Mouse (Mus musculus) c-Kit-positive CD71-negative TER-119-negative erythroid progenitor cells, embryonic 14.5 days (primary cell): ENCODE measurements around the gene Tesk2.
"Not testable (repeated sequence)": the region's sequence is repeated elsewhere in the genome, so short reads cannot be mapped to it uniquely, and the experiment has no call there.

Experiments
- DNase-seq: peaks from one replicate; pipeline ENCODE4 v3.0.0-alpha.2; 2013; ENCODE audit warnings: low read depth

Gene Tesk2

DNA sequence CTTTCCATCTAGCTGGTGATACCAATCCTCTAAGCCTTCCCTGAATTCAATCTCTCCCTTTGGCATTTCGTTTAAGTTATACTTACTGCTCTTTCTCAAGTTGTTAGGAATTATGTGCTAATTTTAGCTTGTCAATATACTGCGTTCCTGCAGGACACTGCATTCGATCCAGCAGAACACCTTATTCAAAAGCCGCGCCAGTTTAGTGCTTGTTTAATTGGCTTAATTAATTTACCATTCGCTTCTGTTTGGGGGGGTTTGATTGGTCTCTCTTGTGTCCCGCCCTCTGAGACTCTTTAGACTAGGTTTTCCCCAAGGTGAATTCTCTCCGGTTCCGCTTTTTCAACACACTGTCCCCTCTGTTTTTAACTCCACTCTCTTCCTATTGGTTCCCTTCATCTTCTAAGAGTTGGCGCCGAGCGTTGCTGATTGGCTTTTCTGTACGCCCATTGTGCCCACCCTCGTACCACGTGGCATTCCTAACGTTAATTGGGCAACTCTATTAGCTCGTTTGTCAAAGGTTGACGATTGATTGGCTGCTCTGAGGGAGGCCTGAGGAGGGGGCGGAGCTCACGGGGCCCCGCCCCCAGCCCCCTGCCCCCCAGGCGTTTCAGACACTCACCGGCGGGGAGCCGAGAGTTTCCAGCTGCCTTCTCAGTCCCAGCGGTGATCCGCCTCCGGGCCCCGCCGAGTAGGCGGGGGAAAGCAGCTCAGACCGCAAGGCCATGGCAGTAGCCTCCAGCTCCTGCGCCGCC is at the start of gene Tesk2:
TSS of gene Tesk2 (plus strand) at position 606 of the 755 bp plus-strand sequence.
- DNase-seq, result peak; percentile 98

DNA sequence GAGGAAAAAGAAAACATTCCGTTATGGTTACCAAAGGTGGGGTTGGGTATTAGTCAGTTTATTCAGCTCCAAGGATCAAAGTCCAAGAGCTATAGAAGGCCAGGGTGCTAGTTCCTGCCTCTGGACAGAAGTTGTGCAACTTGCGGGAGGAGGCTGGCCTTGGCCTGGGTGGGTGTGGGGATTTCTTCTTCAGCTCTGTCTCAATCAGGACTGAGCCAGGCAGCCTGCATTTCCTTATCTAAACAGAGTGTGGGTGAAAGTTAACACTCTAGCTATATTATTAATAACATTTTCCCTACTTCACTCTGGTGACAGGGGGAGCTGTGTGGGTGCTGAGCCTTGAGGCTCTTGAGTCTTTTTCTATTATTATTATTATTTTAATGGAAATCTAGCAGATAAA is 48.0 kb upstream of the Tesk2 start:
- no peak for DNase-seq

DNA sequence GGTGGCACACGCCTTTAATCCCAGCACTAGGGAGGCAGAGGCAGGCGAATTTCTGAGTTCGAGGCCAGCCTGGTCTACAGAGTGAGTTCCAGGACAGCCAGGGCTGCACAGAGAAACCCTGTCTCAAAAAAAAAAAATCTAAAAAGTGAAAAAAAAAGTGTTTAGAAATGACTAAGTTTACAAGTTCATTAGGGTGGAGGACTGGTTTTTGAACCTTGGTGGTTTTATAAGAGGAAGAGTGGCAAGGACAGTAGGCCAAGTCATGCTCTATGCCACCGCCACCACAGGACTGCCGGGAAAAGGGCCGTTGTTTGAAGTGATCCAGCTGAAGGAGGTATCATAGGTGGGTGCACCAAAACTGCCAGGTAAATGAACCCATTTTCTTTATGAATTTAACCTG is 46.0 kb upstream of the Tesk2 start:
- not testable (repeated sequence) for DNase-seq

DNA sequence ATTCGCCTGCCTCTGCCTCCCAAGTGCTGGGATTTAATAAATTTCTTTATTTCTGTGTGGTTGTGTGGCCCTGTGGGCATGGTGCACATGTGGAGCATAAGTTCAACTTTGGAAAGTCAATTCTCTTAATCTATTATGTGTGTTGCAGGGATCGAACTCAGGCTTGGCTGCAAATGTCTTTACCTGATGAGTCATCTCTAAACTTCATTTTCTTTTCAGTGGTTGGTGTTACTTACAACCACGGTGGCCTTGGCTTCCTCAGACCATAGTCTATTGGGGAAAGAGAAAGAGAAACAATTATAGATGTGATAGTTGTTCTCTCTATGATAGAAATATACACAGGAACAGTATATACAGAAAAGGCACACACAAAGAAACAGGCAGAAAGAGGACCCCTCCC is 44.7 kb upstream of the Tesk2 start:
- DNase-seq, result no peak

DNA sequence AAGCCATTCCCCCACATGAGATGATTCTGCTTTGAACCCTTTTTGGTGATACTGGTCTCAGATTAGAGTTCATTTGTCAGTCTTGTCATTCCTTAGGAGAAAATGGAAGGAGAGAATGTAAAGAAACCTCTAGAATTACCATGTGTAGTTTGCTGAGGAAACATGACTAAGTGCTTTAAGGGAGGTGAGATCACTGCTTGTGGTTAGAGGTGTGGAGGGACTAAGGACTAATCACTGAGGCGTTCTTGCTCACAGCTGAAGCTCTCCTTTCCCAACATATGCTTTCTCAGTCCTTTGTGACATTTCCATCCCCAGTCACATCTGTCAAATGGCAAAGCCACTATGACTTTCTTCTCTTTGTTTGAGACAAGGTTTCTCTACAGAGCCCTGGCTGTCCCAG is 42.9 kb upstream of the Tesk2 start:
- no peak for DNase-seq

DNA sequence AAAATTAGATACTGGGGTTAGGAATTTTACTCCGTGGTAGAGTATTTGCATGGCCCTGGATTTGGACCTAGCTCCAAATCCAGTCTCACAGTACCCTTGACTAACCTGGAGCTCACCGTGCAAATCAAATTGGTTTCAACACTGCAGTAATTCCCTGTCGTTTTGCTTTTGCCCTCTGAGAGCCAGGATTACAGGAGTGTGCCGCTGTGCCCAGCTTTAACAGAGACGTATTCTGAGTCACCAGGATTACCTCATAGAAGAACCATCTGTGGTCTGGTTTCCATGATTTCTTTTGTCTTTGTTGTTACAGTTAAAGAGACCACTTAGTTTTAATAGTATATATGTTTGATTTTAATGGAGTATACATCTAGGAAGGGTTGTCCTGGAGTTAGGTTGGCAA is 41.6 kb upstream of the Tesk2 start:
- no peak for DNase-seq

DNA sequence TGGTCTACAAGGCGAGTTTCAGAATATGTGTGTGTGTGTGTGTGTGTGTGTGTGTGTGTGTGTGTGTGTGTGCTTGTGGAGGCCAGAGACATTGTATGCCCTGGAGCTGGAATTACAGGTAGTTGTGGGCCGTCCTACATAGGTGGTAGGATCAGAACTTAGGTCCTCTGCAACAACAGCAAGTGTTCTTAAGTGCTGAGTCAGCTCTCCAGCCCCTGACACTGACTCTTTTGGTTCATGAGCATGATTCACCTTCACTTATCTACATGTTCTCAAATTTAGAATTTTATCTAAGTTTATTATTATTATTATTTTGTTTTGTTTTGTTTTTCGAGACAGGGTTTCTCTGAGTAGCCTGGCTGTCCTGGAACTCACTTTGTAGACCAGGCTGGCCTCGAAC is 40.2 kb upstream of the Tesk2 start:
- not testable (repeated sequence) for DNase-seq

DNA sequence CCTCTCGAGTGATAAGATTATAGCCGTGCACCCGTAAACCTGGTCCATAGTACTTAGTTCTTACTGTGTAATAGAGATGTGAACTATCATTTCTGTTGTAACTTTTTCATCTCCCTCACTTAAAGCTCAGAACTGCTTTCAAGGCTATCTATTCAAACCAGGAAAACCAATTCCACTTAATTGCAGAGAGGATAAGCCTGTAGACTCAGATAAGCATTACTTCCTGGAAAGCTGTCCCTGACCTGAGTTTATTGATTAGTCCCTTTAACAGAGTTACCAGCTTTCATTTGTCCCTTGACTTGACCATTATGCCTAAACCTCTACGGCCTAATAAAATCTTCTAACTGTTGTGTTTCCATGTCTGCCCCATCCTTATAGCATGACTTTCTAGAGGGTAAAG is 36.8 kb upstream of the Tesk2 start:
- no peak for DNase-seq

DNA sequence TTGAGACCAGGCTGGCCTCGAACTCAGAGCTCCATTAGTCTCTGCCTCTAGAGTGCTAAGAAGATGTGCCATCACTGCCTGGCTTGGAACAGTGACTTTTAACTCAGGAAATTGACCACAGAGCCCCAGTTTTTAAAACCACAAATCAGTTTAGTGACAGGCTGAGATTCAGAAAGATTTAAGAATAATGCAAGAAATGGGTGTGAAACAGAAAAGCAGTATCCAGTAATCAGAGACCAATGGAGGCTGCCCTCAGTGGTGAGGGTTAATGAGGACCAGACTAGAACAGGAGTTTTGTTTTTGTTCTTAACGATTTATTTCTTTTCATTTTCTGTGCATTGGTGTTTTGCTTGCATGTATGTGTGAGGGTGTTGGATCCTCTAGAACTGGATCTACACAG is 36.1 kb upstream of the Tesk2 start:
- no peak for DNase-seq

DNA sequence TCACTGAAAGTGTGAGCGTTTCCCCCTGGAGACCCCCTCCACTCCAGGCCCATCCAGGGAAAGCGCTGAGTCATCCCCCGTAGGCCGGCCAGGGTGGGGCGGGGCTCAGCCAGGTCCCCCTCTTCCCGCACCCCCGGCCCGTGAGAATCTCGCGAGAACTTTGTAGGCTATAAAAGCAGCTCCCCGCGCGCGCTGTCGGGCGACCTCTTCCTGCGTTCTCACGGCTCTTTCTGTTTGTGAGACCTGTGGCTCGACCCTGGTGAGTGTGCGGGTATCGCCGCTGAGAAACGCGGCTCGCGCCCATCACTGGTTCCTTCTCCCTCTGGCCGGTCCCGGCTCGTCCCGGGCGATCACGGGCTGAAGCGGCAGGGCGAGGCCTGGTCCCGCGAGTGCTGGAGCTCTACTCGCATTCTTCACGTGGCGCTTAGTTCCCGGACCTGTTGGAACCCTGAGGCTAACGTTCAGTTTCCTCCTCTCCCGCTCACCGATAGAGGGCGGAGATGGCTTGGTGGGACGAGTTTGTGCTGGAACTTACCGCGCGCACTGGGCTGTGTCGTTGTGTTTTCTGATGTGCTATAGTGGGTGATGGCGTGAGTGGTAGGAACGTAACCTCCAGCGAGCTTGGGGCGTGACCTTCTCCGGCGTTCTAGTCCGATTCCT is 35.2 kb upstream of the Tesk2 start, which contains the start of gene Prdx1:
TSS of gene Prdx1 (plus strand) at position 143 of the 660 bp plus-strand sequence.
- DNase-seq, result peak; percentile 89

DNA sequence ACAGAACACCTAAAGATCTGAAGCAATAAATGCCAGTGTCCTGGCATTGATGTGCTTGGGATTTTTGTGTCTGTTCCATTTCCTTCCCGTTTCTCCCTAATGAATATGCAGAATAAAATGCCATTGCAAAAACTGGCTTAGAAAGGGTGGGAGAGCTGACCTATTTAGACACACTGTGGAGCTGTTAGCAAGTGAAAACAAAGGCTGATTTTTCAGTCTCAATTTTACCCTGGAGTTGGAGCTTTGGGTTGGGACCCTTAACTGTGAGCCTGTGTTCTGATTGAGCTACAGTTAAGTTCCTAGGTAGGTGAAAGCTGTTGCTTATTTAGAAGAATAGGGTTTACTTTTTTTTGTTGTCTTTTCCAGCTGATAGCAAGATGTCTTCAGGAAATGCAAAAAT is 33.7 kb upstream of the Tesk2 start:
- DNase-seq, result no peak

DNA sequence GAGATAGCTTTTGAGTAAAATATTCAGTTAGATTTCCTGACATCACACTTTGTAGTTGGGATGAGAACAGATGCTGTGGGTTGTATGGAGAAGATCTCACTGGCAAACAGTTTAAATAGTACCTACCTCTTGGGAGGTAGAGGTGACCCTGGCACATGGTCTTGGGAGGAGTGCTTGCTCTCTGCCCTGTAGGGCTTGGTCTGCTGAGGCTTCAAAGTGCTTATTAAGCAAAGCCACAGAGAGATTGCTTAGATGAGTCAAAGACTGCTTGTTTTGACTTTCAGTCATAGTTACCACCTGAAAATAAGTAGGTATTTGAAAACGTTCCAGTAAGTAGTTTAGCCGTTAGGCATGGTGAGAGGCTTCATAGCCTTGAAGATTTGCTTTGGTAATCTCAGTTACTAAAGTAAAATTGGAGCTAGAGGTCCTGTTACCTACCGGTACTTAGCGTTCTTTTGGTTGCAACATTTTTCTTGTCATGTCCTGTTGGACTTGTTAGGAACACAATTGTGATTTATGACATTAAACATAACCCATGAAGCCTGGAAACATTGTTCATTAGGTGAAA is 31.4 kb upstream of the Tesk2 start:
- DNase-seq, result no peak

DNA sequence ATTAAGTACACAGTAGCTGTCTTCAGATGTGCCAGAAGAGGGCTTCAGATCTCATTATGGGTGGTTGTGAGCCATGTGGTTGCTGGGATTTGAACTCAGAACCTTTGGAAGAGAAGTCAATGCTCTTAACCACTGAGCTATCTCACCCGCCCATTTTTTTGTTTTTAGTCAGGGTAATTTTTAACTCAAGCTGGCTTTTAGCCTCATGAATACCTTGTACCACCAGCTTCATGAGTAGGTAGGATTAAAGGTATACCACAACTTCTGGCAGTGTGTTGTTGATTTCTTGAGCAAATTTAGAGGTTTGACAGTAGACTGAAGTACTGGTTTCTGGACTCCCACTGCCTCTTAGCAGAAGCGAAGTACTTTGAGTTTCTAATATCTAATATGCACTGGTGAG is 28.6 kb upstream of the Tesk2 start:
- DNase-seq, result no peak

DNA sequence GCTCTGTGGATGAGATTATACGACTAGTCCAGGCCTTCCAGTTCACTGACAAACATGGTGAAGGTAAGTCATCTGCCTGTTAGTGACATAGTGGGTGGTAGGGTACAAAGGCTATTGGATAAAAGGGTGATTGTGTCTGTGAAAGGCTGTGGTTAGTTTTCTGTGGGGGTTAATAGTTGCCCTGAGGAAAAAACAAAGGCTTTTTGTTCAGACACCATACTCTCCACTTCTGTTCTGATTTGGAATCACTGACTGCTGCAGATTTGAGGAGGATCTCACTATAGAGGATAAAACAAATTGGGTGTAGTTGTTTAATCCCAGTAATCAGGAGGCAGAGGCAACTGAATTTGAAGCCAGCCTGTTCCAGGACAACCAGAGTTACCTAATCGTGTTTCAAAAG is 27.0 kb upstream of the Tesk2 start:
- no peak for DNase-seq

DNA sequence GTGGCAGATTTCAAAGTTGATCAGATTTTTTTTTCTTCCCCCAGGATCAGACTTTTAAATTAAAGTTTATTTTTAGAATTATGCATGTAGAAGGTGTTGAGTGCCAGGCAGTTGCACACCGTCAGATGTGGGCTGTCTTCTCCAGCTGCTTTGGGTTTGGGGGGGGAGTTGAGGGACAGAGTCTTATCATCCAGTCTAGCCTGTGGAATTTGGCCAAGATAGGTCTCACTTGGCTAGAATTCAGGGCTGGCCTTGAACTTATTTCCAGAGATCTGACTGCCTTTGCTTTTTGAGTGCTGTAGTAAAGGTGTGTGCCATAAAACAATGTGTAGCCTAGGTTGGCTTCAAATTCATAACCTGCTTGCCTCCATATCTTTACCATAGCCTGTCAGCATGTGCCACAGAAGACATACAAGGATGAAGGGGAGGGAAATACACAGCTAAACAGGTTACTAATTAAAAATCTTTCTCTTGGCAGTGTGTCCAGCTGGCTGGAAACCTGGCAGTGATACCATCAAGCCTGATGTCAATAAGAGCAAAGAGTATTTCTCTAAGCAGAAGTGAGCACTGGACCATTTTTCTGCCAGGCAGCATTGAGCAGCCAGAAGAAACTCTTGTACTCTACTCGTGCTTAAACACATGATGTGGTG is 21.9 kb upstream of the Tesk2 start:
- DNase-seq, result no peak

DNA sequence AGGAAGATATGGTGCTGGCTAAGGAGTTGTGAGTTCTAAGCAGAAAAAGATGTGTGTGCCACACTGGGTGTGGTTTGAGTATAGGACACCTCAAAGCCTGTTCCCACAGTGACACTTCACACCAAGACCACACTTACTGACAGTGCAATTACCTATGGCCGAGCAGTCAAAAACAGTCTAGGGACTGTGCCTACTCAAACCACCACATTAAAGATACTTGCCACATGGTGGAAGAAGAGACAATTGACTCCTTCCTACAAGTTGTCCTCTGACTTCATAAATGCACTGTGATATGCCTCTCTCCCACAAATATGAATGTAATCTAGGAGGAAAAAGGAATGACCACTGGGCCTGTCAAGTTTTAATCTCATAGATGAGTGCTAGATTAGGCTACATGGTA is 19.8 kb upstream of the Tesk2 start:
- DNase-seq, result no peak

DNA sequence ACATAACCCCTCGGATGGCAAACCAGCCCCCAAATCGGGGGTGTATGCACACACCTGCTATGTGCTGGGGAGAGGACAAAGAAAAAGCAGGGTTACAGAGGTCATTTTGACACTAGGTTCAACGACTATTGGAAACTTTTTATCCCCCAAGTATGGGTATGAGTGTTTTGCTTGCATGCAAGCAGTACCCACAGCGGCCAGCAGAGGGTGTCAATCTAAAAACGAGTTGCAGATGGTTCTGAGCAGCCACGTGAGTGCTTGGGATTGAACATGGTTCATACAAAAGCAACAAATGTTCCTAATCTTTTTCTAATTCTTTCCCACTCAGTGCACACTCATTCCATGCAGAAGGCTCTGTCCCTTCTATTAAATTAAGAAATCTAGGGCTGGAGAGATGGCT is 16.9 kb upstream of the Tesk2 start:
- DNase-seq, result peak; percentile 72

DNA sequence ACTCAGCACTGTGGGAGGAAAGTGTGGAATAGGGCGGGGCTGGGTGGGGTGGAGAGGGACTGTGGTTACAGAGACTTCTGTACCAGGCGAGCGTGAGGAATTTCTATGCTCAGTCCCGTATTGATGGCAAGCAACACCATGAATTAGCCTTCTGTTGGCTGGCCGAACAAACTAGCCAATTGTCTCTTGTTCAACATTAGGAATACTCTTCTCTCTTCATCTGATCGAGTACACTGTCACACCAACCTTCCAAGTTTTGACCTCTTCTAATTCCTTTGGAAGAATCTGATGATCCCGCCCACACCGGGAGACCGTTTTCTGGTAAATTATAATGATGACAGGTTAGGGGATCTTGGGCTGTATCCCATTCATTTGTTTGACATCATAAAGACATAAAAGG is 13.1 kb upstream of the Tesk2 start:
- no peak for DNase-seq

DNA sequence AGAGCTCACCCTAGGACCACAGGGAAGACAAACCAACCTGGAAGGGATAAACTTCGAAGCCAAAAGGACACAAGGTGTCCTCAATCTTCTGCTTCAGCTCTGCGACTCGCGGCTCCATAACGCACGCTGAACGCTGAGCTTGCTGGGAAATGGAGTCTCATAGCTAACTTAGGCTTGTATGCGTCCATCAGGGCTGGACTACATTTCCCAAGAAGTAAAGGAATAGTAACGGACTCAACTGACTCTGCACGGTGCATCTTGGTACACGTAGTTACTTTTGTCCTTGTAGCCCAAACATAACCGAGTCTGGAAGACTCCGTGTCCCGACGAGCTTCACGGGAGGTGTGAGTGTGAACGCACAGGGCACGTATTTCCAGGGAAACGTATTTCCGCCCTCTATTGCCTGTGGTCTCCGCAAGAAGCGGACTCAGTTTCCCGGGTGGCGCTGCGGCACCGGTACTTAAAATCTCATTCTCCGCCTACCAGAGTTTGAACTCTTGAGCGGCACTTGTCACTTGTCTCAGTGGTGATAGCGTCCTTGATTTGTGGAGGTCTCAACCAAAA is 12.5 kb upstream of the Tesk2 start, which contains the start of the genes Mmachc and Ccdc163:
TSS of gene Mmachc (minus strand) at position 206 of the 564 bp plus-strand sequence.
TSS of gene Ccdc163 (plus strand) at position 309 of the 564 bp plus-strand sequence.
- DNase-seq, result peak; percentile 86

DNA sequence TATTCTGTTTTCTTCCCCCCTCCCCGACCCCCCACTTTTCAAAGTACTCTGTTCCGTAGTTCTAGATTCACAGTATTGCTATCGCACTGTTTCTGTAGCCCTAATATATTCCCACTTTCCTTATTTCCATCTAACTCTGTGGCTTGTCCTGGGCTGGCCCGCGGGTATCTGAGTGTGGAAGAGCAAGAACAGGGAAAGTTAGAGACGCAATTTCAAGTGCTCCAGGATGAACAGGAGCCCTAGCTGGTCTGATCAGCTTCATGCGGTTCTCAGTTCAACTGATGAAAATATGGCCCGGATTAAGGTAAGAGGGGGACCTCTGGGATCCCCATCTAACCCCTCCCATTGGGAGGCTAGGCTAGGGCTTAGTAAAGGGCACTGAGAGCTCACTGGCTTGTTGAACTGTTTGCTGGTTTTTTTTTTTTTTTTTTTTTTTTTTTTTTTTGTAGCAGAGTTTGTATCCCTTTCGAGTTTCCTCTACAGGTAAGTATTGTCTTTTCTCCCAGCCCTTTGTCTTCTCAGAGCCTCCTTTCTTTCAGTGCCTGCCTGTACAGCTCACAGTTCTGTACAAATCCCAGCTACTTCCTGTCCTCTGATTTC is 11.9 kb upstream of the Tesk2 start:
- DNase-seq, result no peak

DNA sequence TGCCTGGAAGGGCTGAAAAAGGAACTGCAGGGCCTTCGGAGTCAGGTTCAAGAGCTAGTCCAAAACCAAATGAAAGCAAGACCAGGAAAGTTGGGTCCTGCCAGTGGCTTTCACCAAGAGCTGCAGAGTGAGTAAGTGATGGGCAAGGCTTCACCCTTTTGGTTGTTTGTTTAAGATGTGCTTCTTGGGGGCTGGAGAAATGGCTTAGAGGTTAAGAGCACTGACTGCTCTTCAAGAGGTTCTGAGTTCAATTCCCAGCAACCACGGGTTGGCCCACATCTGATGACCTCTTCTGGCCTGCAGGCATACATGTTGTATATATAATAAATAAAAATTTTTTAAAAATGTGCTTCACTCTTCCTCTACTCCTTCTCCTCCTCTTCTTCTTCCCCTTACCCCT is 10.6 kb upstream of the Tesk2 start:
- DNase-seq, result no peak

DNA sequence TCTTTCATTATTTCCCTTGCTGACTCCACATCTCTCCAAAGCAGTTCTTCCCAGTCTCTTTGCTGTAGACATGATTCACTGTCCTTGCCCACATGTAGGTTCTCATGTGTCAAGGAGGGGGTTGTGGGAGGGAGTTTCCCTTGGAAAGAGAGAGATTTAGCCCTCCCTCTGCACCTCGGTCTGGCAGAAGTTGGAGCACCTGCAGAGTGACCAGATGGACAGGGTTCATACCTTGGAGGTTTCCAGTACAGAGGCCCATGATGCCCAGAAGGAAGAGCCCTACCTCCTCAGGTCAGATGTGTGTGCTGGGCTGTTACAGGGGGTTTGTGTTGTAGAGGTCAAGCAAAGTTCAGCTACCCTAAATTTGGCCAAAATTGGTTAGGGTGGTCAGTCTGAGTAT is 8.2 kb upstream of the Tesk2 start:
- no peak for DNase-seq
